Mouse (Mus musculus) heart, embryonic 13.5 days (tissue): ENCODE results near the gene Slamf7. TPM values are rescaled to one million over a fixed set of nuclear protein-coding genes. Genes with fewer than 3 reads are reported as not detected.
"Not testable (repeated sequence)": the region's sequence is repeated elsewhere in the genome, so short reads cannot be mapped to it uniquely, and the experiment has no call there.

Experiments used
- ATAC-seq: fragments of 200-750 bp; cut with Nextera tagmentation; 2 replicates; pipeline ENCODE4 v1.8.0; 2017; ENCODE audit warnings: moderate TSS enrichment; ENCODE audit not compliant: insufficient number of reproducible peaks, low FRiP score, low TSS enrichment; ENCODE audit errors: extremely low read depth
- H3K27ac ChIP-seq: fragments of 300-500 bp; sonication (generic); replicated peaks from 2 replicates; pipeline ENCODE4 v1.5.1; 2015; ENCODE audit warnings: moderate library complexity, mild to moderate bottlenecking, inconsistent platforms
- H3K27me3 ChIP-seq: fragments of 300-500 bp; sonication (generic); replicated peaks from 2 replicates; pipeline ENCODE4 v1.6.1; 2015; ENCODE audit warnings: mild to moderate bottlenecking, inconsistent platforms
- H3K36me3 ChIP-seq: fragments of 300-500 bp; sonication (generic); 2 replicates; pipeline ENCODE4 v1.6.1; 2015; ENCODE audit warnings: mild to moderate bottlenecking, inconsistent platforms
- H3K4me1 ChIP-seq: fragments of 300-500 bp; sonication (generic); 2 replicates; pipeline ENCODE4 v1.6.1; 2015; ENCODE audit warnings: inconsistent platforms
- H3K4me2 ChIP-seq: fragments of 300-500 bp; sonication (generic); 2 replicates; pipeline ENCODE4 v1.6.1; 2015; ENCODE audit warnings: inconsistent platforms, mild to moderate bottlenecking, moderate library complexity
- H3K4me3 ChIP-seq: fragments of 300-500 bp; sonication (generic); 2 replicates; pipeline ENCODE4 v1.5.1; 2015; ENCODE audit warnings: moderate library complexity, mild to moderate bottlenecking, inconsistent platforms
- H3K9ac ChIP-seq: fragments of 300-500 bp; sonication (generic); 2 replicates; pipeline ENCODE4 v1.6.1; 2015; ENCODE audit warnings: inconsistent platforms, mild to moderate bottlenecking, moderate library complexity
- H3K9me3 ChIP-seq: fragments of 300-500 bp; sonication (generic); 2 replicates; pipeline ENCODE4 v1.6.1; 2016; ENCODE audit warnings: inconsistent platforms
- WGBS: fragments of 180-500 bp; shearing (Covaris S2); methylation state at CpG from one replicate; pipeline ENCODE4 v1.1.7; 2015; ENCODE audit warnings: mixed read lengths; 5-methylcytosine and 5-hydroxymethylcytosine counted together
- polyA plus RNA-seq: library from polyadenylated mRNA; unstranded; fragments of >200 nt; fragmentation: Nextera tagmentation; extraction: Ambion mirVana; gene quantifications from 2 replicates; pipeline ENCODE4 v1.2.1, GENCODE M21; 2015

The Slamf7 gene
- polyA plus RNA-seq = not detected in 2 replicates

- no peaks in the 10 kb centered on the region for H3K4me1 ChIP-seq
- H3K4me3 ChIP-seq = no peak within 1 kb of the TSS
- H3K27ac ChIP-seq = no peak within 1 kb of the TSS
- no peaks in the 10 kb centered on the region for H3K9me3 ChIP-seq
- 82% methylated on average over 5 of the region's 5 CpGs for WGBS
- no peaks in the 10 kb centered on the region for H3K36me3 ChIP-seq
- no peak within 1 kb of the TSS for H3K9ac ChIP-seq
- no peaks in the 10 kb centered on the region for H3K27me3 ChIP-seq
- H3K4me2 ChIP-seq = no peak within 1 kb of the TSS
- no peak for ATAC-seq
Measured at GRCm38 (mm10) chr1:171652734-171653133, at the start of gene Slamf7. Gene Slamf7 (minus strand): TSS chr1:171653035.

DNA sequence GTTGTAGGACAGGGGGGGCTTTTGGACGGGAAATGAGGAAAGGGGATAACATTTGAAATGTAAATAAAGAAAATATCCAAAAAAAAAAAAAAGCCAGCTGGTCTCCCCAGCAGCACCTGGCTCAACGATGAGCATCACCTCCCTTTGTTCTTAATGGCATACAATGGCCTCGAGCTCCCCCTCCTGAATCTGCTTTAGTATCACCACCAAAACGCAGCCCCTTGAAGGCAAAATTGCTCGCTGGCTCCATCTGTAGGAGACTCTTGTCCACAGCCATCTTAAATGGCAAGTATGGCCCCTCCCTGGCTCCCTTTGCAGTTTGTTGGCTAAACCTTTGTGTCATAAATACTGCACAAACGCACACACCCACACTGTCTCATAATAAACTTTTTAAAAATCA is 46.1 kb upstream of the Slamf7 start:
- Histone ChIP-seq H3K36me3 (no peaks in the 10 kb centered on the region), H3K9ac (no peak overlapping the region), H3K4me3 (no peak overlapping the region), H3K27me3 (no peaks in the 10 kb centered on the region), H3K4me2 (no peak overlapping the region), H3K9me3 (peaks cover 3% of the 10 kb centered on the region; the same call in 1 of the 2 replicates), H3K4me1 (no peaks in the 10 kb centered on the region), H3K27ac (no peak overlapping the region)
- WGBS = 18% methylated on average over 6 of the region's 6 CpGs
- no peak for ATAC-seq

DNA sequence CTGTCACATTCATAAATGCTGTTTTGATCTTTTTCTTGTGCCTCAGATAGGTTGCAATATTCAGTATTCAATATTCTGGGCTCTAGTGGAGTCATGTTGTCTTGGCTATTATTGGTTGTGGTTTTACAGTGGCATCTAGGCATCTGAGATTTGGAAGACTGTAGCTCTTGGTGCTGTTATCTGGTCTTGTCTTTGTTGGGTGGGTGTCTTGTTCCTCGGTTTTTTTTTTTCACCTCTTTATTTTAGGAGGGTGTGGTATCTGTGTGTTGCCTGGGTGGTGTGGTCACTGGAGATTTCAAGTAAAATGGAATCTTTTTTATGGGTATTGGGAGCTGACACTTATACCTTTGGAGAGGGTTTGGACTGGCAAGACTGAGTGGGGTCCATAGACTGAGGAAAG is 41.1 kb upstream of the Slamf7 start:
- H3K27me3 ChIP-seq = no peaks in the 10 kb centered on the region
- no peak for ATAC-seq
- no peaks in the 10 kb centered on the region for H3K36me3 ChIP-seq
- no peak overlapping the region for H3K27ac ChIP-seq
- no peak overlapping the region for H3K4me2 ChIP-seq
- no peak overlapping the region for H3K4me3 ChIP-seq
- 65% methylated on average over 1 of the region's 1 CpGs for WGBS
- H3K9ac ChIP-seq = no peak overlapping the region
- H3K9me3 ChIP-seq = no peaks in the 10 kb centered on the region
- no peaks in the 10 kb centered on the region for H3K4me1 ChIP-seq

GRCm38 (mm10) chr1:171687320-171687719 is 34.5 kb upstream of the Slamf7 start:
- no peaks in the 10 kb centered on the region for H3K9me3 ChIP-seq
- WGBS = 71% methylated on average over 4 of the region's 4 CpGs
- no peak overlapping the region for H3K4me3 ChIP-seq
- H3K27me3 ChIP-seq = no peaks in the 10 kb centered on the region
- H3K36me3 ChIP-seq = no peaks in the 10 kb centered on the region
- ATAC-seq = no peak
- no peak overlapping the region for H3K27ac ChIP-seq
- H3K9ac ChIP-seq = no peak overlapping the region
- no peak overlapping the region for H3K4me2 ChIP-seq
- no peaks in the 10 kb centered on the region for H3K4me1 ChIP-seq

- no peak for ATAC-seq
Measured at GRCm38 (mm10) chr1:171684923-171685322, 32.1 kb upstream of the Slamf7 start.

DNA sequence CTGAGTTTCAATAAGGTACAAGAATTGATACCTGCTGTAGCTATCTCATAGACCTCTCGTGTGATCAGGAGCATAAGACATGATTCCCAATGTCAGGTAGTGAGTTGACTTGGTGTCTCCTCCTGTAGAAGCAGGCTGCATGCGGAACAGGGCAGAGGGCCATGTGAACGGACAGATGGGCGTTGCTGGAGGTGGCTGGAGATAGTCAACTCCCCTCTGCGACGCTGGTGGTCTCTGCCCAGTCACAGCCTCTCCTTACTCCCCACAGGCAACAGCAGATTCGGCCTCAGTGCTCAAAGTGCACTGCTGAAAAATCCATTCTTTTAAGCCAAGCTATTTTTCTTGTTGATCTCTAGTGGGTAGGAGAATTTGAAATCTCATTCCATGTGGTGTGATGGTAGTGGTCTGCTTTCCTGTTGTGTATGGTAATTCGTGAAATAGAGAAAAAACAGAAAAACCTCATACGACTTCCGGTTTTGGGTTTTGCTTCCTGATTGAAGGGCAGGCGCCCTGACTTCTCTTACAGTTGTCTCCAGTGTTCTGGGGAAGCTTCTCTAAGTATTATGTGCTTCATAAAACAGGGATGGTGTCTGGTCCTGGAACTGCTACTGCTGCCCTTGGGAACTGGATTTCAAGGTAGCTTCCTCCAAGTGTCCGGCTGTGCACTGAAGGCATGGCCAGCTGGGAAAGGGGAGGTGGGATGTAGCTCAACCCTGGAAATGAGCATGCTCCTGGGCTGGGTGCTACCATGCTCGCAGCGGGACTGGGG is 28.9 kb upstream of the Slamf7 start, which contains the start of gene Cd48:
TSS of gene Cd48 (plus strand) at position 479 of the 769 bp plus-strand sequence.
- H3K36me3 ChIP-seq = no peaks in the 10 kb centered on the region
- H3K9me3 ChIP-seq = no peaks in the 10 kb centered on the region
- H3K4me1 ChIP-seq = no peaks in the 10 kb centered on the region
- no peak within 1 kb of the TSS for H3K27ac ChIP-seq
- WGBS = 77% methylated on average over 14 of the region's 14 CpGs
- H3K4me2 ChIP-seq = no peak within 1 kb of the TSS
- no peak for ATAC-seq
- no peaks in the 10 kb centered on the region for H3K27me3 ChIP-seq
- no peak within 1 kb of the TSS for H3K9ac ChIP-seq
- no peak within 1 kb of the TSS for H3K4me3 ChIP-seq

More at GRCm38 (mm10) chr1:171684923-171685322, 32.1 kb upstream of the Slamf7 start:
- H3K4me1 ChIP-seq = no peaks in the 10 kb centered on the region
- no peaks in the 10 kb centered on the region for H3K9me3 ChIP-seq
- 82% methylated on average over 9 of the region's 9 CpGs for WGBS
- H3K27me3 ChIP-seq = no peaks in the 10 kb centered on the region
- H3K4me2 ChIP-seq = no peak overlapping the region
- H3K27ac ChIP-seq = no peak overlapping the region
- no peaks in the 10 kb centered on the region for H3K36me3 ChIP-seq
- H3K9ac ChIP-seq = no peak overlapping the region
- H3K4me3 ChIP-seq = no peak overlapping the region

DNA sequence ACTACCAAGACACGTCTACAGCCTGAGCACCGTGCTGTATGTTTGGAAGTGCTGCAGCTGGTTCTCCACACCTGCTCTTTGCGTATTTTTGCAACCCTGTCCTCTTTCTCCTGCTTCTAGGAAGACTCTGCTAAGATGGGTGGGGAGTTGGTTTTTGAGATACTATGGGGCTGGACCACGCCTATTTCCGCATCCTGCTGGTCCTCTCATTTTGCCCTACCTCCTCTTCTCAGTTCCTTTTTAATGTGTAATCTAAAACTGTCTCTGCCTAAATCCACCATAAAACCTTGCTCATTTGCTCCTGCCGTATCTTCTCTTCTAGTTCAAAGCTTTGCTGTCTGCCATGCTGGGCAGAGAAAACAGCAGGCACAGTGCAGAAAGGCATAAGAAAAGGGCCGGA is 28.2 kb upstream of the Slamf7 start:
- ATAC-seq = no peak
- no peak overlapping the region for H3K27ac ChIP-seq

DNA sequence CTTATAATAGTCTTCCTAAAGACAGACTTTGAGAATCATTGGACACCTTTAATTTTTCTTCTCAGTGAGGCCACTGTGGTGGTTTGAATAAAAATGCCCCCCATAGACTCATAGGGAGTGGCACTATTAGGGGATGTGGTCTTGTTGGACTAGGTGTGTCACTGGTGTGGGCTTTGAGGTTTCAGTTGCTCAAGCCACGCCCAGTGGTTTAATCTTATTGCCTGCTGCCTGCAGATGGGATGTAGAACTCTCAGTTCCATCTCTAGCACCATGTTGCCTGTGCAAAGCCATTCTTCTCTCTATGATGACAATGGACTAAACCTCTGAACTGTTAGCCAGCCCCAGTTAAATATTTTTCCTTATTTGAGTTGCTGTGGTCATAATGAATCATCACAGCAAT is 24.9 kb upstream of the Slamf7 start:
- H3K4me2 ChIP-seq = no peak overlapping the region
- H3K4me1 ChIP-seq = no peaks in the 10 kb centered on the region
- ATAC-seq = no peak
- no peaks in the 10 kb centered on the region for H3K9me3 ChIP-seq
- H3K27me3 ChIP-seq = no peaks in the 10 kb centered on the region
- H3K27ac ChIP-seq = no peak overlapping the region
- H3K36me3 ChIP-seq = no peaks in the 10 kb centered on the region
- no peak overlapping the region for H3K9ac ChIP-seq
- H3K4me3 ChIP-seq = no peak overlapping the region
- WGBS = 53% methylated on average over 1 of the region's 1 CpGs

More for the DNA sequence above, 28.2 kb upstream of the Slamf7 start:
- no peaks in the 10 kb centered on the region for H3K9me3 ChIP-seq
- H3K36me3 ChIP-seq = no peaks in the 10 kb centered on the region
- no peak overlapping the region for H3K4me3 ChIP-seq
- WGBS = 72% methylated on average over 7 of the region's 7 CpGs
- H3K9ac ChIP-seq = no peak overlapping the region
- no peaks in the 10 kb centered on the region for H3K4me1 ChIP-seq
- no peaks in the 10 kb centered on the region for H3K27me3 ChIP-seq
- H3K4me2 ChIP-seq = no peak overlapping the region

- no peaks in the 10 kb centered on the region for H3K27me3 ChIP-seq
- no peak for ATAC-seq
- 66% methylated on average over 1 of the region's 1 CpGs for WGBS
- no peaks in the 10 kb centered on the region for H3K36me3 ChIP-seq
- no peaks in the 10 kb centered on the region for H3K4me1 ChIP-seq
- no peaks in the 10 kb centered on the region for H3K9me3 ChIP-seq
- H3K27ac ChIP-seq = no peak overlapping the region
- no peak overlapping the region for H3K9ac ChIP-seq
- H3K4me2 ChIP-seq = no peak overlapping the region
- no peak overlapping the region for H3K4me3 ChIP-seq
Measured at GRCm38 (mm10) chr1:171674467-171674866, 21.6 kb upstream of the Slamf7 start.

DNA sequence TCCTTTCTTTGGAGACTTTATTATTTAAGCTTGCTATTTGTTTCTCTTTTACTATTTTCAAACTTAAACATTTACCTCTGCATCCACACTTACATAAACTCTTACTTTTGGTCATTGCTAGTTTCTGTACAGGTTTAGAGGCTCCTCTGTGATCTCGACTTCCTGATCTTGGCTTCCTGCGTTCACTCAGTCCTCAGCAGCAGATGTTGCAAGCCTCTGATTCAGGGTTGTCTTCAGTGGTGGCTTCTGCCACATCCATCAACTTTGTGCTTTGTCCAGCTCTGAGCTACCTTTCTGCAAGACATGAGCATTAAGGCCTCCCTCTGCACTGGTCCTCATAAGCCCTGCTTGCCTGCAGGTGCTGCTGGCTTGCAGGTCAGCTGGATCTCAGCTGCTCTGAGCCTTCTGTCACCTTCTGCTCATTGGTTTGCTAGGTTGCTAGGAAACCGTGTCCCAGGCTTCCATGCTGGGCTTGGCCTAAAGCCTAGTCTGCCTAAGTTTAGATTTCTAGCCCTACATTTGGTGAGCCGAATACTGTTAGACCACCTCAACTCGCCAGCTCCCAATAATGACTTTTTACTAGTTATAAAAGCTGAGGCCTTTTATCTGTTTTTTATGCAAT is 20.1 kb upstream of the Slamf7 start:
- H3K27me3 ChIP-seq = no peaks in the 10 kb centered on the region
- 62% methylated on average over 5 of the region's 5 CpGs for WGBS
- H3K9ac ChIP-seq = no peak overlapping the region
- no peaks in the 10 kb centered on the region for H3K4me1 ChIP-seq
- H3K27ac ChIP-seq = no peak overlapping the region
- H3K36me3 ChIP-seq = no peaks in the 10 kb centered on the region
- no peak overlapping the region for H3K4me2 ChIP-seq
- H3K9me3 ChIP-seq = no peaks in the 10 kb centered on the region
- no peak overlapping the region for H3K4me3 ChIP-seq
- no peak for ATAC-seq

DNA sequence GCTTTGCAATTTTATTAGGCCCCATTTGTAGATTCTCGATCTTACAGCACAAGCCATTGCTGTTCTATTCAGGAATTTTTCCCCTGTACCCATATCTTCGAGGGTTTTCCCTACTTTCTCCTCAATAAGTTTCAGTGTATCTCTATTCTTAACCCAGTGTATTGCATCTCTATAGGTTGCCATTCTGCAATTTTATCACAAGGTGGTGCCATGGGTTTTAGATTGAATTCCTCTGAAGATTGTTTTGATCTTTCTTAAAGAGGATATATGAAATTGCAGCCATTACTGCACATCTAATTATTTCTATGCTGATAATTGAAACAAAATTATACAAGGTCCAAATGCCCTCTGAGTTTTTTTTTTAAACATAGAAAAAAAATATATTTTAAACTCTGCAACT is 19.6 kb upstream of the Slamf7 start:
- H3K9me3 ChIP-seq, H3K27ac ChIP-seq, H3K36me3 ChIP-seq, ATAC-seq, H3K4me3 ChIP-seq, H3K9ac ChIP-seq, H3K27me3 ChIP-seq, H3K4me1 ChIP-seq, H3K4me2 ChIP-seq: not testable (repeated sequence)
- WGBS = 63% methylated on average over 2 of the region's 2 CpGs

DNA sequence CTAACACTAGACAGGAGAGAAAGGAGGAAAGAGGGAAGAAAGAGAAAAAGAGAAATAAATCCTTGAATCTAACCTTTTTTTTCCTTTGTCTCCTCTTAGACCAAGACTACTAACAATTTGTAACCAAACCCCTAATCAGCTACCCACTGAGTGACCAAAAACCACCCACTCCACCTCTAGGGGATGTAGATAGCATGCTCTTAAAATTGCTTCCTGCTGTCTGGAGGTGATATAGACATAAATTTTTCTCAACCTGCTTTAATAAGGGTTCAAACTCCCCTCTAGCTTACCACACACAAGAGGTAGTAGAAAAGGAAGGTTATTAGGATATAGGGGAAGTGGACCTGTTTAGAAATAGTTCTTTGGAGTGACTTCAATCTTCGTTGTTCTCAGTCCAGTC is 14.3 kb upstream of the Slamf7 start:
- H3K9me3 ChIP-seq = no peaks in the 10 kb centered on the region
- no peak for ATAC-seq
- no peaks in the 10 kb centered on the region for H3K4me1 ChIP-seq
- H3K9ac ChIP-seq = no peak overlapping the region
- no peak overlapping the region for H3K4me2 ChIP-seq
- 58% methylated on average over 1 of the region's 1 CpGs for WGBS
- no peaks in the 10 kb centered on the region for H3K36me3 ChIP-seq
- no peak overlapping the region for H3K4me3 ChIP-seq
- H3K27ac ChIP-seq = no peak overlapping the region
- no peaks in the 10 kb centered on the region for H3K27me3 ChIP-seq
